Mouse (Mus musculus) mammary gland, adult 2 months (tissue): ENCODE data around the gene Bnc2. TPM values are rescaled to one million over a fixed set of nuclear protein-coding genes. Genes with fewer than 3 reads are reported as not detected.

ENCODE experiments used
- polyA plus RNA-seq: library from polyadenylated mRNA; depleted of rRNA; stranded (reverse); fragments of >200 nt; gene quantifications from 2 replicates; pipeline ENCODE4 v1.2.3, GENCODE M21; 2012; ENCODE audit warnings: low replicate concordance; rRNA removed

The Bnc2 gene
- polyA plus RNA-seq: 5.5 and 7.9 TPM in 2 replicates

GRCm38 (mm10) chr4:84675171-84675973, at the start of gene Bnc2:
TSS of gene Bnc2 (minus strand) at chr4:84675275.

Other genes starting within 250 kb of the Bnc2 start
- gene Cntln, start 209.0 kb upstream of the Bnc2 start, polyA plus RNA-seq: 1.4 and 3.2 TPM in 2 replicates